Mouse (Mus musculus): ENCODE data around the gene Hoxa7.

DNA sequence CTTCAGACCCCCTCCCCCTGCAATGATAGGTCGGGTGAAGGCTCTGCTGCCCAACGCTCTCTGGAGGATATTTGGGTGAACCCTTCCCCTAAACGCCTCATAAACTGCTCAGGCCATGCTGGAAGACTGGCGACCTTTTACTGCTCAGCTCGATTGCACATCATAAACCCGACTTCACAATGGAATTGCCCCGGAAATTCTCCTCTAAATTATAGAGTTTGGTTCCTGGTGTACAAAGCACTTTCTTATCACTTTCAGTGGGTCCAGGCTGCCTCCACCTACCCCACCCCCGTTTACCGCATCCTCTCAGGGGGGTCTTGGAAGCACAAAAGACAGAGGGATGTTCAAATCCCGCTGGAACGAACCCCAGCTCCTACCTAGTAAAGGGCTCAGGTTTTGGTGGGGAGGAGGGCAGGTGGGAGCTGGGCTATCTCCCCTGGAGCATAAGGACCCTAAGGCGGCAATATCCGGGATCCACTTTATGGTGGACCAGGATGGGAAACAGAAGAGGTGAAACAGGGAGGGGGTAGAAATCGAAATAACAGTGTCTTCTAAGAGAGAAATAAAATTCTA is 2.9 kb downstream of the Hoxa7 start:
- TF ChIP-seq TCF12 (IDR thresholded peaks at IDR 0.05; ENCODE audit: low read depth, low read length) (no peak), POLR2A (IDR thresholded peaks at IDR 0.05; ENCODE audit: control insufficient read depth in 1 of 2, insufficient read depth in 1 of 2, low read depth in 1 of 2, low read length in 2 of 2, poor library complexity in 1 of 2) (no peak), E2F4 (IDR thresholded peaks at IDR 0.05; ENCODE audit: borderline replicate concordance, low read depth, low read length) (no peak), CHD2 (IDR thresholded peaks at IDR 0.05; ENCODE audit: low read length) (no peak), ZC3H11A (IDR thresholded peaks at IDR 0.05; ENCODE audit: low read depth, low read length) (no peak), SMC3 (IDR thresholded peaks at IDR 0.05; ENCODE audit: low read depth, low read length) (no peak), USF2 (IDR thresholded peaks at IDR 0.05; ENCODE audit: borderline replicate concordance in 1 of 2, insufficient read depth in 1 of 2, low read depth in 1 of 2, low read length in 2 of 2) (no peak), CTCF (IDR thresholded peaks at IDR 0.05 in 2 of 3, conservative IDR thresholded peaks at IDR 0.05 in 1 of 3; ENCODE audit: control insufficient read depth in 1 of 3, insufficient read depth in 1 of 3, low read depth in 2 of 3, low read length in 3 of 3, poor library complexity in 1 of 3, severe bottlenecking in 1 of 3) (no peak), EP300 (IDR thresholded peaks at IDR 0.05; ENCODE audit: low read depth in 1 of 2, low read length in 2 of 2) (no peak), GABPA (IDR thresholded peaks at IDR 0.05; ENCODE audit: low read depth, low read length) (no peak), ELF1 (IDR thresholded peaks at IDR 0.05; ENCODE audit: low read depth, low read length) (no peak), HCFC1 (IDR thresholded peaks at IDR 0.05; ENCODE audit: low read depth, low read length) (no peak)
